Mouse (Mus musculus) heart, adult 2 months (tissue): Measurements from ENCODE around the gene Wwox.

Experiments
- CTCF ChIP-seq: fragments of 200-600 bp; IDR thresholded peaks from 2 replicates; pipeline ENCODE4 v1.8.1; 2022; ENCODE audit warnings: antibody characterized with exemption, mild to moderate bottlenecking, moderate library complexity
- POLR2A ChIP-seq: fragments of 200-500 bp; IDR thresholded peaks from 2 replicates; pipeline ENCODE4 v1.6.1; 2011; ENCODE audit warnings: mild to moderate bottlenecking, low read depth, low read length, control low read depth; ENCODE audit not compliant: insufficient read depth

- TF ChIP-seq CTCF (no peak), POLR2A (no peak)
These were observed 18.8 kb downstream of the Wwox start for GRCm38 (mm10) chr8:114458113-114458784.
